Mouse (Mus musculus) kidney, postnatal 0 days (tissue): ENCODE measurements around the gene Oosp1. TPM values are rescaled to one million over a fixed set of nuclear protein-coding genes. Genes with fewer than 3 reads are reported as not detected.

ENCODE experiments used
- ATAC-seq: fragments of 200-750 bp; cut with Nextera tagmentation; replicated peaks from 2 replicates; pipeline ENCODE4 v1.8.0; 2017; ENCODE audit warnings: low read depth, moderate number of reproducible peaks, moderate TSS enrichment, moderate library complexity; ENCODE audit not compliant: low FRiP score
- DNase-seq: peaks from one replicate; pipeline ENCODE4 v3.0.0-alpha.2; 2016; ENCODE audit warnings: low spot score
- H3K27ac ChIP-seq: fragments of 300-500 bp; sonication (generic); 2 replicates; pipeline ENCODE4 v1.5.1; 2014; ENCODE audit warnings: mild to moderate bottlenecking
- H3K27me3 ChIP-seq: fragments of 300-500 bp; sonication (generic); 2 replicates; pipeline ENCODE4 v1.6.1; 2014; ENCODE audit warnings: low read length, mixed read lengths; ENCODE audit not compliant: insufficient read depth
- H3K36me3 ChIP-seq: fragments of 300-500 bp; sonication (generic); 2 replicates; pipeline ENCODE4 v1.6.1; 2014; ENCODE audit warnings: low read length, mixed read lengths; ENCODE audit not compliant: insufficient read depth
- H3K4me1 ChIP-seq: fragments of 300-500 bp; sonication (generic); replicated peaks from 2 replicates; pipeline ENCODE4 v1.6.1; 2014; ENCODE audit warnings: antibody characterized with exemption, low read length, mixed read lengths; ENCODE audit not compliant: insufficient read depth
- H3K4me2 ChIP-seq: fragments of 300-500 bp; sonication (generic); 2 replicates; pipeline ENCODE4 v1.6.1; 2014; ENCODE audit warnings: mild to moderate bottlenecking, low read length, moderate library complexity, mixed read lengths
- H3K4me3 ChIP-seq: fragments of 300-500 bp; sonication (generic); replicated peaks from 2 replicates; pipeline ENCODE4 v1.5.1; 2014; ENCODE audit warnings: low read depth, low read length
- H3K9ac ChIP-seq: fragments of 300-500 bp; sonication (generic); 2 replicates; pipeline ENCODE4 v1.6.1; 2014; ENCODE audit warnings: low read depth, low read length
- H3K9me3 ChIP-seq: fragments of 300-500 bp; sonication (generic); replicated peaks from 2 replicates; pipeline ENCODE4 v1.6.1; 2016; ENCODE audit warnings: low read length, inconsistent platforms, mixed read lengths
- CTCF ChIP-seq: IDR thresholded peaks from 2 replicates; pipeline ENCODE4 v1.5.1; 2016; ENCODE audit warnings: antibody characterized with exemption, low read depth, mild to moderate bottlenecking, moderate library complexity
- WGBS: fragments of 180-500 bp; shearing (Covaris S2); extraction: QIAGEN DNeasy Blood & Tissue Kit; methylation state at CpG from one replicate; pipeline ENCODE4 v1.1.7; 2014; 5-methylcytosine and 5-hydroxymethylcytosine counted together
- polyA plus RNA-seq: library from polyadenylated mRNA; unstranded; fragments of >200 nt; fragmentation: Nextera tagmentation; extraction: Ambion mirVana; gene quantifications from 2 replicates; pipeline ENCODE4 v1.2.1, GENCODE M21; 2015

Gene Oosp1
- polyA plus RNA-seq = not detected in 2 replicates

DNA sequence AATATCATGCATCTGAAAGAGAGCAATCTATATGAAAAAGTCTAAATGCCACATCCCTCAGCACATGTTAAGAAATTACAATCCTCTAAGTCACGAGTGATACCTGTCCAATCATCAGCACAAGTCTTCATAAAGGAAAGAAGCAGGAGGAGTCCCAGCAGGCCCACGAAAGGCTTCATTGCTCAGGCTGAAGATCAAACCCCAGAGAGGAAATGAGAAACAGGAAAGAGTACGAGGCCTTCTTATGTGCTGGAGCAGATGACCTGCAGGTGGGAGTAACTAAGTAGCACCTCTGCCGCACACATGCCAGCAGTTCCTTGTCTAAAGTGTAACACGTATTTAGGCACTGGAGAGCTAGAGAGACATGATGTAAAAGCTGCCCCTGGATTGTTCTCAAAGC lies at the start of gene Oosp1:
Oosp1 (minus strand) TSS at position 312 of the 400 bp plus-strand sequence.
- Histone ChIP-seq H3K4me3 (no peak within 1 kb of the TSS), H3K27me3 (no peaks in the 10 kb centered on the region), H3K9me3 (no peaks in the 10 kb centered on the region), H3K27ac (no peak within 1 kb of the TSS), H3K9ac (no peak within 1 kb of the TSS), H3K4me1 (no peaks in the 10 kb centered on the region), H3K4me2 (no peak within 1 kb of the TSS), H3K36me3 (no peaks in the 10 kb centered on the region)
- WGBS = 53% methylated on average over 5 of the region's 5 CpGs
- TF ChIP-seq CTCF = no peak
- ATAC-seq (no peak), DNase-seq (no peak)

DNA sequence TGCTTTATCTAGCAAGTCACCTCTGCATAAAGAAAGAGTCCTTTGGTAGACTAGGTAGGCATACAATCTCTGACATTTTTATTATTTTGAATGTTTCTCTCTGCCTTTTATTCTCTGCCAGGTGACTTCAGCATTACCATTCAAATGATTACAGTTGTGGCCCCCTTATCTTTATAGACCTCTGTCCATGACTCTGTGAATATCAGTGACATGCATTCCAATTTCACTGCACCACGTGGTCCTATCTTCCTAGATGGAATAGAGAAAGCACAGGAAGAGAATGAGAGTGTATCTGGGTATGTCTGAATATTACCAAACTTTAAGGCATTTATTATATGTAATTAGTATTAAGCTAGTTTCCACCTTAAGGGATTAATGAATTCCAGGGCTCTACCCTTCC lies 45.5 kb upstream of the Oosp1 start:
- Histone ChIP-seq H3K4me3 (no peak overlapping the region), H3K4me2 (no peak overlapping the region), H3K27ac (no peak overlapping the region), H3K4me1 (no peaks in the 10 kb centered on the region), H3K36me3 (no peaks in the 10 kb centered on the region), H3K9me3 (no peaks in the 10 kb centered on the region), H3K27me3 (no peaks in the 10 kb centered on the region), H3K9ac (no peak overlapping the region)
- 40% methylated on average over 1 of the region's 1 CpGs for WGBS
- DNase-seq (no peak), ATAC-seq (no peak)
- TF ChIP-seq CTCF = no peak

DNA sequence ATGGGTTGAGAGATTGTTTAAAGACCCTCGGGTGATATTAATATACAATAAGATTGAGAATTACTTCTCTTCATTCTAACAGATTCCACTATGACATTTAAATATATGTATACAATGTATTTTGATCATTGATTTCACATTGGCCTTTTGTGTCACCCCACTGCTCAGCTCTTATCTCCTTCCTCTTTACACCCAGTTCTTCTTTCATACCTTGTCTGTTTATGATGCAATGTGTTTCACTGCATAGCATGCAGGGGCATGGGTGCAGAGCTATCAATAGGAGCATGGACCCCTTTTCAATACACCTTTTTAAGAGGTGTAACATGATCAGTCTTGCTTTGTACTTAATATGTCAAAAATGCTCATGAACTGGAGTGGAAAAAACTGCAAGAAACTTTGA lies 39.3 kb upstream of the Oosp1 start:
- TF ChIP-seq CTCF = no peak
- Histone ChIP-seq H3K9ac (no peak overlapping the region), H3K4me2 (no peak overlapping the region), H3K36me3 (no peaks in the 10 kb centered on the region), H3K4me1 (no peaks in the 10 kb centered on the region), H3K4me3 (no peak overlapping the region), H3K27ac (no peak overlapping the region), H3K27me3 (no peaks in the 10 kb centered on the region), H3K9me3 (no peaks in the 10 kb centered on the region)
- 79% methylated on average over 1 of the region's 1 CpGs for WGBS
- DNase-seq (no peak), ATAC-seq (no peak)

GRCm38 (mm10) chr19:11727304-11727703 lies 36.4 kb upstream of the Oosp1 start:
- 90% methylated on average over 5 of the region's 5 CpGs for WGBS
- no peak for ATAC-seq
- TF ChIP-seq CTCF = no peak
- DNase-seq = no peak
- Histone ChIP-seq H3K9ac (no peak overlapping the region), H3K9me3 (no peaks in the 10 kb centered on the region), H3K27ac (no peak overlapping the region), H3K4me1 (no peaks in the 10 kb centered on the region), H3K36me3 (no peaks in the 10 kb centered on the region), H3K4me3 (no peak overlapping the region), H3K27me3 (no peaks in the 10 kb centered on the region), H3K4me2 (no peak overlapping the region)

- TF ChIP-seq CTCF = no peak
- Histone ChIP-seq H3K9me3 (no peaks in the 10 kb centered on the region), H3K4me2 (no peak overlapping the region), H3K4me1 (no peaks in the 10 kb centered on the region), H3K36me3 (no peaks in the 10 kb centered on the region), H3K27ac (no peak overlapping the region), H3K4me3 (no peak overlapping the region), H3K27me3 (no peaks in the 10 kb centered on the region), H3K9ac (no peak overlapping the region)
- DNase-seq (no peak), ATAC-seq (no peak)
- WGBS = 81% methylated on average over 2 of the region's 2 CpGs
Measured at GRCm38 (mm10) chr19:11725915-11726314, 35.0 kb upstream of the Oosp1 start.

- H3K4me3 ChIP-seq = no peak overlapping the region
- 77% methylated on average over 6 of the region's 6 CpGs for WGBS
- no peaks in the 10 kb centered on the region for H3K36me3 ChIP-seq
- no peaks in the 10 kb centered on the region for H3K27me3 ChIP-seq
- H3K27ac ChIP-seq = no peak overlapping the region
- no peak overlapping the region for H3K4me2 ChIP-seq
- no peak for ATAC-seq
- no peaks in the 10 kb centered on the region for H3K4me1 ChIP-seq
- H3K9ac ChIP-seq = no peak overlapping the region
- no peaks in the 10 kb centered on the region for H3K9me3 ChIP-seq
- DNase-seq = no peak
- no peak for TF ChIP-seq CTCF
Measured at GRCm38 (mm10) chr19:11724275-11724674, 33.3 kb upstream of the Oosp1 start.

GRCm38 (mm10) chr19:11723870-11724269 lies 32.9 kb upstream of the Oosp1 start:
- Histone ChIP-seq H3K4me1 (no peaks in the 10 kb centered on the region), H3K9ac (no peak overlapping the region), H3K27me3 (no peaks in the 10 kb centered on the region), H3K9me3 (no peaks in the 10 kb centered on the region), H3K4me3 (no peak overlapping the region), H3K4me2 (no peak overlapping the region), H3K36me3 (no peaks in the 10 kb centered on the region), H3K27ac (no peak overlapping the region)
- WGBS = 91% methylated on average over 2 of the region's 2 CpGs
- no peak for TF ChIP-seq CTCF
- DNase-seq (no peak), ATAC-seq (no peak)
